Mouse (Mus musculus): ENCODE measurements around the gene Ptpre. TPM values are rescaled to one million over a fixed set of nuclear protein-coding genes. Genes with fewer than 3 reads are reported as not detected.

Gene Ptpre
- 7.2 TPM for polyA plus RNA-seq (2014; fragmentation: Illumina TruSeq; extraction: RNeasy Lipid Tissue Mini Kit (QIAGEN cat#74804); ENCODE audit: insufficient read depth, low read depth, low replicate concordance)

DNA sequence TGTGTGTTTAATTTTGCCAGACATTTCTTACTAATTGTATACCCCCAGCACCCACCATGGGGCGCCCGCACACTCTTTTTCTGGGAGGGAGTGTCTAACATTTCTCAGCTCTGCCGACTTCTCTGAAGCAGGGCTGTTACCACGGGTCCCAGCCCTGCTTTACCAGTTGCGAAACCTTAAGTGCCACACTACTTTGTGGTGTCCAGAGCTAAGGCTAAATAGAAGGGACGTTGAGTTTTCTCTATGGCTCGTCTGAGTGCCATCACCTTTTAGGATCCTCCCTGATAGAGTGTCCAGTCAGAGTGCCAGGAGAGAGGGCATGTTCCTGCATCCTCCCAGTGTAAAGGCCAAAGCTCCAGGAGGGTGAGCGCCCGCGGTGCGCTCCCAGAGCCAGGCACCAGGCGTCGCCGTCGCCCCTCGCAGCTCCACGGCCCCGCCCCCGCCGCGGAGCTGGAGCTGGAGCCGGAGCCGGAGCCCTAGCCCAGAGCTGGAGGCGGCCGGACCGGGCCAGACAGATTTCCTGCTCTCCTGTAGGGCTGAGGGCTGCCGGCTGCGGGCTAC is at the start of gene Ptpre:
Ptpre (plus strand) TSS at position 141 of the 561 bp plus-strand sequence.

DNA sequence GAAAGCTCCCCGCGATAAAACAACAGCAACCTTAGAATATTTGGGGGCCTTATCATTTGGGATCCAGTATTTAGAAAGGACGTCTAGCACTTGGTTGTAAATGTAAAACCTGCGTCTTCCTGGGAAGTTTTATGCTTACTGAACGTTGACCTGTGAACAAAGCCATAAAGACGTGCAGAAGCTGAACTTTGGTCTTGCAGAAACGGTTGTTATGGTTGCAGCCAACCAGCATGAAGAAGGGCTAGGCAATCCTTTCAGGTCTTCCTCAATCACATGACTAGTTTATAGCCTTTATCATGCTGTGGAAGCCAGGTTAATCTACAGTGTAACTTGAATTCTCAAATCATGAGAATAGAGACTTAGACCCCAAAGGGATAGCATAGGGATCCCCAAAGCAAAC is 8.8 kb upstream of the Ptpre start, which contains the start of gene Clrn3:
Clrn3 (minus strand) TSS at position 140 of the 400 bp plus-strand sequence.

DNA sequence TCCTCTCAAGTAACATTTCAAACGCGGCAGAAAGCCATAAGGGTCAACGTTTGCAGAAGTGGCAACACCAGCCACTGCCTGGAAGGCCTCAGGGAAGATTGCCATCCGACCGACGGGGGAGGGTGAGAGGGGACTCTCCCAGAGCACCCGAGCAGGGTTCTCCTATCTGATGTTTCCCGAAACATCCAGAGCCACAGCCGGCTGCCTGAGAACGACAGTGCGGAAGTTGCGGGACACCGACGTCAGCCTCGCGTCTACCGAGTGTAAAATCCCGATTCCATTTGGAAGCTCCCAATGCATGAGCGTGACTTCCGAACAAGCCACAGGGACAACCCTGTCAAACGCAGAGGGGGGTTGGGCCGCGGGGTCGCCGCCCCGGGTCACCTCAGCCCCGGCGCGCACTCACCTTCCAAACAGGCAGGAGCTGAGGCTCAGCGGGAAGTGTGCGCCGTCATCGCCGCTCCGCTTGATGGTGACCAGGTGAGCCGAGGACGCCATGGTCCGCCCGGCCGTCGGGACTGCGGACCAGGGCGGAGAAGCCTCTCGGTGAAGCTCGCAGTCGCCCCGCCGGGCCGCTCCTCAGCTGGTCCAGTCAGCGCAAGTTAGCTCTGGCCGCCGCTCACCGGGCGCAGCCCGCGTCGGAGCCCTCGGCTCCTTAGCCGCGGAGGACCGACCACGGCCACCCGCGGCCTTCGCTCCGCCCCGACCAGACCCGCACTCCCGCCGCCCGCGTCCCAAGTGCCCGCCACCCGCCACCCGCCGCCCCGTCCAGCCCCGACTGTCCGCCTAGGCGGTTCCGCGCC is 178.6 kb downstream of the Ptpre start, which contains the start of gene Mki67:
Mki67 (minus strand) TSS at position 720 of the 803 bp plus-strand sequence.

Other genes with a start within 250 kb of the Ptpre start
- not detected for gene Foxi2, start 127.2 kb upstream of the Ptpre start, polyA plus RNA-seq (2014; fragmentation: Illumina TruSeq; extraction: RNeasy Lipid Tissue Mini Kit (QIAGEN cat#74804); ENCODE audit: insufficient read depth, low read depth, low replicate concordance)
- gene Clrn3, start 8.8 kb upstream of the Ptpre start, polyA plus RNA-seq (2014; fragmentation: Illumina TruSeq; extraction: RNeasy Lipid Tissue Mini Kit (QIAGEN cat#74804); ENCODE audit: insufficient read depth, low read depth, low replicate concordance), result not detected
- gene Mki67, start 178.9 kb downstream of the Ptpre start, polyA plus RNA-seq (2014; fragmentation: Illumina TruSeq; extraction: RNeasy Lipid Tissue Mini Kit (QIAGEN cat#74804); ENCODE audit: insufficient read depth, low read depth, low replicate concordance), result 0.65 TPM